Mouse (Mus musculus): ENCODE results near the gene AU021092.
"Not testable (repeated sequence)": the region's sequence is repeated elsewhere in the genome, so short reads cannot be mapped to it uniquely, and the experiment has no call there.

DNA sequence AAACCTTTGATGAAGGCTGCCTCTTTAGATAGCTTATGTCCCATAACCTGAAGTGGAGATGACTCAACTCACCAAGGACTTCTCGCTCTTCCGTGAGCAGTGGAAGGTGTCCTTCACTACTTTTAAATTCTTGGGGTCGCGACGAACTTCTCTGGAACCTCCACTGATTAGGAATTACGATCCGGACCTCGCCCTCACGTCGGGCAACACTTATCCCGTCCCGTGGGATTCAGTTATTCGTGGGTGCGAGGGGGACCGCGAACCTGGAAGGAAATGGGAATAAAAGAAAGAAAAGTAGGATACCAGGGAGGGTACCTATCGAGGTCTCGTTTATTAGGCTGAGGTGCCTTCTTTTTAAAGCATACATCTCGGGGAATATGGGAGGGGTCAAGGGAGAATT lies 5.4 kb upstream of the AU021092 start:
- not testable (repeated sequence) for TF ChIP-seq POLR2A (IDR thresholded peaks at IDR 0.05; ENCODE audit: low read depth, low read length); CTCF (IDR thresholded peaks at IDR 0.05; ENCODE audit: extremely low read depth, insufficient read length, insufficient replicate concordance, low read depth, low read length)

Measured in small intestine, adult 2 months (tissue).